Mouse (Mus musculus) heart, embryonic 15.5 days (tissue): Measurements from ENCODE around the gene Gm21887. TPM values are rescaled to one million over a fixed set of nuclear protein-coding genes. Genes with fewer than 3 reads are reported as not detected.
"Not testable (repeated sequence)": the region's sequence is repeated elsewhere in the genome, so short reads cannot be mapped to it uniquely, and the experiment has no call there.

Experiments
- ATAC-seq: fragments of 200-750 bp; cut with Nextera tagmentation; replicated peaks from 2 replicates; pipeline ENCODE4 v1.8.0; 2017; ENCODE audit warnings: low read depth, moderate TSS enrichment; ENCODE audit not compliant: insufficient number of reproducible peaks, insufficient read depth, low FRiP score
- H3K27ac ChIP-seq: fragments of 300-500 bp; sonication (generic); 2 replicates; pipeline ENCODE4 v1.5.1; 2015; ENCODE audit warnings: mild to moderate bottlenecking, inconsistent platforms
- H3K27me3 ChIP-seq: fragments of 300-500 bp; sonication (generic); 2 replicates; pipeline ENCODE4 v1.6.1; 2015; ENCODE audit warnings: inconsistent platforms
- H3K36me3 ChIP-seq: fragments of 300-500 bp; sonication (generic); 2 replicates; pipeline ENCODE4 v1.6.1; 2015; ENCODE audit warnings: mild to moderate bottlenecking, inconsistent platforms
- H3K4me1 ChIP-seq: fragments of 300-500 bp; sonication (generic); replicated peaks from 2 replicates; pipeline ENCODE4 v1.6.1; 2015; ENCODE audit warnings: inconsistent platforms
- H3K4me2 ChIP-seq: fragments of 300-500 bp; sonication (generic); 2 replicates; pipeline ENCODE4 v1.6.1; 2015; ENCODE audit warnings: inconsistent platforms, mild to moderate bottlenecking, moderate library complexity
- H3K4me3 ChIP-seq: fragments of 300-500 bp; sonication (generic); 2 replicates; pipeline ENCODE4 v1.5.1; 2015; ENCODE audit warnings: mild to moderate bottlenecking, inconsistent platforms
- H3K9ac ChIP-seq: fragments of 300-500 bp; sonication (generic); 2 replicates; pipeline ENCODE4 v1.6.1; 2015; ENCODE audit warnings: mild to moderate bottlenecking, inconsistent platforms
- H3K9me3 ChIP-seq: fragments of 300-500 bp; sonication (generic); replicated peaks from 2 replicates; pipeline ENCODE4 v1.6.1; 2016; ENCODE audit warnings: inconsistent platforms
- WGBS: fragments of 180-500 bp; shearing (Covaris S2); methylation state at CpG from one replicate; pipeline ENCODE4 v1.1.7; 2015; ENCODE audit warnings: mixed read lengths; 5-methylcytosine and 5-hydroxymethylcytosine counted together
- polyA plus RNA-seq: library from polyadenylated mRNA; unstranded; fragments of >200 nt; fragmentation: Nextera tagmentation; extraction: Ambion mirVana; gene quantifications from 2 replicates; pipeline ENCODE4 v1.2.1, GENCODE M21; 2015

The Gm21887 gene
- polyA plus RNA-seq, 1 experiment from 2014 or later, result 122 TPM

GRCm38 (mm10) chrX:170001388-170001695, 8.1 kb upstream of the Gm21887 start:
- not testable (repeated sequence) for H3K27me3 ChIP-seq, ATAC-seq, H3K9me3 ChIP-seq, H3K27ac ChIP-seq, H3K36me3 ChIP-seq, H3K9ac ChIP-seq, H3K4me1 ChIP-seq, H3K4me3 ChIP-seq, H3K4me2 ChIP-seq
- WGBS, result 28% methylated on average over 4 of the region's 12 CpGs

DNA sequence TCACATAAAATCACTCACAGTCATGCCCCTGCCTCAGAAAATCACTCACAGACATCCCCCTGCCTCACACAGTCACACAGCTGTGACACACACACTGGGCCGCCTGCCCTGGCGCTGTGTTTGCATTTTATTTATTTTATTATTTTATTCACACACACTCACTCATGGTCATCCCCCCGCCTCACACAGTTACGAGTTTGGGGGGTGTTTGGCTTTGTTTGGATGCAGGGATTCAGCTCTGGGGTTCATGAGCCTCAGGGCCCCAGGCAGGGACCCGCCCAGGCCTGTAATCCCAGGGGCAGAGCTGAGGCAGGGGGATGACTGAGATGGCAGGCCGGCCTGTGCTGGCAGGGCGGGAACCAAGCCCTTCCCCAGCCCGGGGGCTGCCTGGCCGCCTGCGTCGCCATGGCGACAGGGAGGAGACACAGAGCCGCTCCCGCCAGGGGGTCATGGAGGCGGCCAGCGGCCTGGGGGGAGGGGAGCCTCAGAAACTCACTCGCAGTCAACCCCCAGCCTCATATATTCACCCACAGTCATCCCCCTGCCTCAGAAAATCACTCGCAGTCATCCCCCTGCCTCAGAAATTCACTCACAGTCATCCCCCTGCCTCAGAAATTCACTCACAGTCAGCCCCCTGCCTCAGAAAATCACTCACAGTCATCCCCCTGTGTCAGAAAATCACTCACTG, 6.8 kb upstream of the Gm21887 start:
- not testable (repeated sequence) for ATAC-seq, H3K27me3 ChIP-seq, H3K36me3 ChIP-seq, H3K9ac ChIP-seq, H3K4me1 ChIP-seq, H3K4me3 ChIP-seq, H3K9me3 ChIP-seq, H3K27ac ChIP-seq, H3K4me2 ChIP-seq
- 46% methylated on average over 13 of the region's 18 CpGs for WGBS

DNA sequence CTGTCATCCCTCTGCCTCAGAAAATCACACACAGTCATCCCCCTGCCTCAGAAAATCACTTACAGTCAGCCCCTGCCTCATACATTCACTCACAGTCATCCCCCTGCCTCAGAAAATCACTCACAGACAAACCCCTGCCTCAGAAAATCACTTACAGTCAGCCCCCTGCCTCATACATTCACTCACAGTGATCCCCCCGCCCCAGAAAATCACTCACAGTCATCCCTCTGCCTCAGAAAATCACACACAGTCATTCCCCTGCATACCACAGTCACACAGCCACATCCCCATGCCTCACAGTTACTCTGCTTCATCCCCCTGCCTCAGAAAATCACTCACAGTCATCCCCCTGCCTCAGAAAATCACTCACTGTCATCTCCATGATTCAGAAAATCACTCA, 5.9 kb upstream of the Gm21887 start:
- H3K9ac ChIP-seq, H3K27me3 ChIP-seq, ATAC-seq, H3K4me3 ChIP-seq, H3K27ac ChIP-seq, H3K4me2 ChIP-seq, H3K9me3 ChIP-seq, H3K4me1 ChIP-seq, H3K36me3 ChIP-seq: not testable (repeated sequence)
- 27% methylated on average over 1 of the region's 1 CpGs for WGBS

GRCm38 (mm10) chrX:170004236-170004635, 5.2 kb upstream of the Gm21887 start:
- H3K9me3 ChIP-seq, H3K4me2 ChIP-seq, H3K27ac ChIP-seq, H3K27me3 ChIP-seq, H3K4me1 ChIP-seq, H3K36me3 ChIP-seq, ATAC-seq, H3K4me3 ChIP-seq, H3K9ac ChIP-seq: not testable (repeated sequence)
- 51% methylated on average over 2 of the region's 2 CpGs for WGBS

DNA sequence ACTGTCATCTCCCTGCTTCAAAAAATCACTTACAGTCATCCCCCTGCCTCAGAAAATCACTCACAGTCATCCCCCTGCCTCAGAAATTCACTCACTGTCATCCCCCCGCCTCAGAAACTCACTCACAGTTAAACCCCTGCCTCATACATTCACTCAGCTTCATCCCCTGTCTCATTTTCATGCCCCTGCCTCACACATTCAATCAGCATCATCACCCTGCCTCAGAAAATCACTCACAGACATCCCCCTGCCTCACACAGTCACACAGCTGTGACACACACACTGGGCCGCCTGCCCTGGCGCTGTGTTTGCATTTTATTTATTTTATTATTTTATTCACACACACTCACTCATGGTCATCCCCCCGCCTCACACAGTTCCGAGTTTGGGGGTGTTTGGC, 4.7 kb upstream of the Gm21887 start:
- H3K4me2 ChIP-seq, ATAC-seq, H3K27me3 ChIP-seq, H3K4me1 ChIP-seq, H3K36me3 ChIP-seq, H3K9ac ChIP-seq, H3K27ac ChIP-seq, H3K4me3 ChIP-seq, H3K9me3 ChIP-seq: not testable (repeated sequence)
- WGBS, result 34% methylated on average over 5 of the region's 5 CpGs

DNA sequence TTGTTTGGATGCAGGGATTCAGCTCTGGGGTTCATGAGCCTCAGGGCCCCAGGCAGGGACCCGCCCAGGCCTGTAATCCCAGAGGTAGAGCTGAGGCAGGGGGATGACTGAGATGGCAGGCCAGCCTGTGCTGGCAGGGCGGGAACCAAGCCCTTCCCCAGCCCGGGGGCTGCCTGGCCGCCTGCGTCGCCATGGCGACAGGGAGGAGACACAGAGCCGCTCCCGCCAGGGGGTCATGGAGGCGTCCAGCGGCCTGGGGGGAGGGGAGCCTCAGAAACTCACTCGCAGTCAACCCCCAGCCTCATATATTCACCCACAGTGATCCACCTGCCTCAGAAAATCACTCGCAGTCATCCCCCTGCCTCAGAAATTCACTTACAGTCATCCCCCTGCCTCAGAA, 4.3 kb upstream of the Gm21887 start:
- H3K4me2 ChIP-seq, H3K9ac ChIP-seq, H3K36me3 ChIP-seq, H3K27ac ChIP-seq, H3K4me1 ChIP-seq, ATAC-seq, H3K27me3 ChIP-seq, H3K4me3 ChIP-seq, H3K9me3 ChIP-seq: not testable (repeated sequence)
- 30% methylated on average over 13 of the region's 13 CpGs for WGBS

DNA sequence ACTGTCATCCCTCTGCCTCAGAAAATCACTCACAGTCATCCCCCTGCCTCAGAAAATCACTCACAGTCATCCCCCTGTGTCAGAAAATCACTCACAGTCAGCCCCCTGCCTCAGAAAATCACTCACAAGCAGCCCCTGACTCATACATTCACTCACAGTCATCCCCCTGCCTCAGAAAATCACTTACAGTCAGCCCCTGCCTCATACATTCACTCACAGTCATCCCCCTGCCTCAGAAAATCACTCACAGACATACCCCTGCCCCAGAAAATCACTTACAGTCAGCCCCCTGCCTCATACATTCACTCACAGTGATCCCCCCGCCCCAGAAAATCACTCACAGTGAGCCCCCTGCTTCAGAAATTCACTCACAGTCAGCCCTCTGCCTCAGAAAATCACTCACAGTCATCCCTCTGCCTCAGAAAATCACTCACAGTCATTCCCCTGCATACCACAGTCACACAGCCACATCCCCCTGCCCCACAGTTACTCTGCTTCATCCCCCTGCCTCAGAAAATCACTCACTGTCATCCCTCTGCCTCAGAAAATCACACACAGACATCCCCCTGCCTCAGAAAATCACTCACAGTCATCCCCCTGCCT, 3.7 kb upstream of the Gm21887 start:
- 45% methylated on average over 1 of the region's 1 CpGs for WGBS
- not testable (repeated sequence) for H3K4me1 ChIP-seq, H3K4me2 ChIP-seq, H3K27me3 ChIP-seq, H3K27ac ChIP-seq, H3K4me3 ChIP-seq, ATAC-seq, H3K36me3 ChIP-seq, H3K9ac ChIP-seq
- peaks cover 12% of the 10 kb centered on the region for H3K9me3 ChIP-seq

- peaks cover 12% of the 10 kb centered on the region for H3K36me3 ChIP-seq
- H3K27ac ChIP-seq, H3K4me1 ChIP-seq, H3K27me3 ChIP-seq, H3K4me2 ChIP-seq, H3K4me3 ChIP-seq, ATAC-seq, H3K9ac ChIP-seq: not testable (repeated sequence)
- H3K9me3 ChIP-seq, result peaks cover 18% of the 10 kb centered on the region
- WGBS, result 58% methylated on average over 3 of the region's 3 CpGs
These were observed 2.7 kb upstream of the Gm21887 start for GRCm38 (mm10) chrX:170006694-170007247.

GRCm38 (mm10) chrX:170007375-170008178, 1.9 kb upstream of the Gm21887 start:
- not testable (repeated sequence) for ATAC-seq, H3K4me1 ChIP-seq, H3K27me3 ChIP-seq, H3K4me2 ChIP-seq, H3K4me3 ChIP-seq, H3K9ac ChIP-seq, H3K27ac ChIP-seq
- Histone ChIP-seq H3K36me3 (peaks cover 12% of the 10 kb centered on the region), H3K9me3 (peaks cover 18% of the 10 kb centered on the region)
- WGBS, result 44% methylated on average over 2 of the region's 2 CpGs

DNA sequence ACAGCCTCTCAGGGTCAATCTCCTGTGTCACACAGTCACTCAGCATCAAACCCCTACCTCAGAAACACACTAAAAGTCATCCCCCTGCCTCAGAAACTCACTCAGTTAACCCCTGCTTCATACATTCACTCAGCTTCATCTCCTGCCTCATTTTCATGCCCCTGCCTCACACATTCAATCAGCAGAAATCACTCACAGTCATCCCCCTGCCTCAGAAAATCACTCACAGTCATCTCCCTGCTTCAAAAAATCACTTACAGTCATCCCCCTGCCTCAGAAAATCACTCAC, 1.3 kb upstream of the Gm21887 start:
- not testable (repeated sequence) for H3K27ac ChIP-seq, ATAC-seq
- peaks cover 18% of the 10 kb centered on the region for H3K9me3 ChIP-seq

GRCm38 (mm10) chrX:170008584-170008983, 875 bp upstream of the Gm21887 start:
- H3K27ac ChIP-seq, ATAC-seq, H3K27me3 ChIP-seq, H3K4me2 ChIP-seq, H3K4me1 ChIP-seq, H3K4me3 ChIP-seq, H3K9ac ChIP-seq: not testable (repeated sequence)
- Histone ChIP-seq H3K9me3 (peaks cover 18% of the 10 kb centered on the region), H3K36me3 (peaks cover 12% of the 10 kb centered on the region)
- 46% methylated on average over 3 of the region's 3 CpGs for WGBS

More for the DNA sequence above, 1.3 kb upstream of the Gm21887 start:
- H3K4me1 ChIP-seq, H3K27me3 ChIP-seq, H3K4me2 ChIP-seq, H3K4me3 ChIP-seq, H3K9ac ChIP-seq: not testable (repeated sequence)
- peaks cover 12% of the 10 kb centered on the region for H3K36me3 ChIP-seq
